In the genomic region with DNA sequence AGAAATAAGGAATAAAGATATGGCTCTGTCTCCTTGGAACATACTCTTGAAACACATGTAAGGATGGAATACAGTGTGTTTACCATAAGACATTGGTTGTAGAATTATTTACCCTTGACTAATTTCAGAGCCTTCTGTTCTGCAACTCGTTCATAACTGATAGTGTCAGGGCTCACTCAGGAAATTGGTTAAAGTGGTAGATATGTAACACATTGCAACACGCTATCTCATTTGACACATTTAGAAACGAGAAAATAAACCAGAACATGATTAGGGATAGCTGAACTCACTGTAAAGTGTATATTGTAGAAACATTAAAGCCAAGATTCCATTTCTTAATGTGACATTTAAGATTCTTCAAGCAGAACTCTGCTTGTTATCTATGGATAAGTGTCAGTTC, we compare ENCODE assay signal across 1 mouse cellular context.
TF ChIP-seq lines count a peak whose summit lies in the region.

No protein-coding gene starts in this region.

TF ChIP-seq in MEL, 35 proteins besides CTCF, POLR2A, EP300 and RAD21 (continued from another document):
- TF ChIP-seq ZNF384 (IDR thresholded peaks at IDR 0.05; ENCODE audit: low read depth, low read length), result 0 out of 2 replicates have a peak, but pooled peaks have one; percentile 22
- no peak for TF ChIP-seq MAZ (IDR thresholded peaks at IDR 0.05; ENCODE audit: low read depth, low read length)
- no peak for TF ChIP-seq ZC3H11A (IDR thresholded peaks at IDR 0.05; ENCODE audit: low read depth, low read length)
- TF ChIP-seq MAX (IDR thresholded peaks at IDR 0.05; ENCODE audit: low read length), result 0 out of 2 replicates have a peak, but pooled peaks have one; percentile 37
- peak; percentile 95 for TF ChIP-seq TCF12 (IDR thresholded peaks at IDR 0.05; ENCODE audit: low read depth, low read length)
- 0 out of 2 replicates have a peak, but pooled peaks have one; percentile 31 for TF ChIP-seq ELF1 (IDR thresholded peaks at IDR 0.05; ENCODE audit: low read depth, low read length)
- no peak for TF ChIP-seq GABPA (IDR thresholded peaks at IDR 0.05; ENCODE audit: low read depth, low read length)
- peak; percentile 43; the same call in 1 of the 2 replicates for TF ChIP-seq MYC (IDR thresholded peaks at IDR 0.05; ENCODE audit: low read depth, low read length)
- peak; percentile 36; the same call in 1 of the 2 replicates for TF ChIP-seq TAL1 (IDR thresholded peaks at IDR 0.05; ENCODE audit: low read length)
- peak; percentile 86; the same call in 1 of the 2 replicates for TF ChIP-seq MAFK (IDR thresholded peaks at IDR 0.05; ENCODE audit: borderline replicate concordance, low read depth, low read length)
- 0 out of 2 replicates have a peak, but pooled peaks have one; percentile 57 for TF ChIP-seq JUND (IDR thresholded peaks at IDR 0.05; ENCODE audit: low read depth, low read length)
- 0 out of 2 replicates have a peak, but pooled peaks have one; percentile 31 for TF ChIP-seq HCFC1 (IDR thresholded peaks at IDR 0.05; ENCODE audit: low read depth, low read length)
- no peak for TF ChIP-seq NELFE (IDR thresholded peaks at IDR 0.05; ENCODE audit: low read depth, low read length)
- no peak for TF ChIP-seq POLR2AphosphoS2 (IDR thresholded peaks at IDR 0.05; ENCODE audit: low read length)
